Mouse (Mus musculus) activated CD4-positive, CD25-positive, alpha-beta regulatory T cell, adult 9 weeks (primary cell): Measurements from ENCODE around the gene Smdt1. TPM values are rescaled to one million over a fixed set of nuclear protein-coding genes. Genes with fewer than 3 reads are reported as not detected.

ENCODE experiments used
- polyA plus RNA-seq: library from polyadenylated mRNA; unstranded; fragments of 100-300 nt; shearing (Covaris generic); gene quantifications from one replicate; pipeline ENCODE4 v1.2.1, GENCODE M21; 2017

The Smdt1 gene
- 231 TPM for polyA plus RNA-seq

GRCm38 (mm10) chr15:82338593-82339112 is at the start of gene Smdt1, which contains the start of the genes Naga and Pheta2:
TSS of gene Smdt1 (plus strand) at chr15:82338959.
TSS of gene Naga (minus strand) at chr15:82338925.
TSS of gene Pheta2 (plus strand) at chr15:82338942.

DNA sequence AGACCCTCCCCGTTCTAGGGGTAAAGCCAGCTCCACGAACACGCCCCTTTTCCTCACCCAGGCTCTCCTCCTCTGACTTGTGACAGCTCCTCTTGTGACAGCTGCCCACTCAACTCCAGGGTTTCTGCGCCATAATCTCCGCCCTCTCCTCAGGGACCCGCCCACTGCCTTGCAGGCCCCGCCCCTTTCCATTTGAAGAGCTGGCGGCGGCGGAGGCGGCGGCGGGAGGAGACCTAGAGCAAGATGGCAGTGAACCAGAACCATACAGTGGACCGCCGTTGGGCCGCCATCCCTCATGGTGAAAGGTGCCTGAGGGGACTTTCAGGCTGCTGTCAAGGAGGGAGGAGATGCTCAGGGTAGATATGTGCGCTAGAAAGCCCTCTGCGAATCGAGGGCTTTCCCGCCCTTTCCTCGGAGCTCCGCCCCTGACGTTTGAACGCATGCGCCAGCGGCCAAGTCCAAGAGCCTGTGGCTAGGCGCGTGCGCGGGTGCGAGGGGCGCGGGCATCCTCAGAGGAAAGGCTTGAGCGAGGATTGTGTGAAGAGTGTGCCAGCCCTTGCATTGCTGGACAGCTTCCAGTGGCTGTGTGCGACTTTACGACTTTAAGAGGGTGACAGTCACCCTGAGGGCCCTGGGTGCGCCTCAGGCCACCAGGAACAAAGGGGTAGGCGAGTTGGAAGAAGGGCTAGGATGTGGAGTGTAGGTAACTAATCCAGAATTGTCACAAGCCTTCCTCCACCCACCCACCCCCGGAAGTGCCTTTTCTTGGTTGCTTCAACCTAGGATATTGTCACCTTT is 39.8 kb upstream of the Smdt1 start, which contains the start of gene Wbp2nl:
TSS of gene Wbp2nl (plus strand) at position 191 of the 798 bp plus-strand sequence.

GRCm38 (mm10) chr15:82354126-82354945 is 15.6 kb downstream of the Smdt1 start, which contains the start of gene Ndufa6:
TSS of gene Ndufa6 (minus strand) at chr15:82354322.

GRCm38 (mm10) chr15:82379871-82380713 is 41.3 kb downstream of the Smdt1 start, which contains the start of gene Cyp2d22:
TSS of gene Cyp2d22 (minus strand) at chr15:82380260.

DNA sequence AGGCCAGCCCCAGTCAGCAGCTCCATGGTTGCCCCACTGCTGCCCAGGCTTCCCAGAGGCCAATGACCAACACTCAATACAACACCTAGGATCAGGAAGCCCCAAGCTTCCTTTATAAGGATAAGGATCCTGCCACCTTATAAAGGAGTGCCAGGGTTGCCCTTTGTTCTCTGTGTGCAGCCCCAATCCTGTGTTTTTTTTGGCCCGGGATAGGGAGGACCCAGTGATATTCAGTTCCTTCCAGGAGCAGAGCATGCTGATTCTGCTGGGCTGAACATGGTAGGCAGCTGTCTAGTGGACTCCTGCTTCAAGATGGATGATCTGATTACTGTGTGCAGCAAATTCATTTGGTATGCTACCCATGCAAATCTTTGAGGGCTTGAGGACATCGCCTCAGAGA is 55.2 kb downstream of the Smdt1 start, which contains the start of gene Cyp2d11:
TSS of gene Cyp2d11 (minus strand) at position 101 of the 400 bp plus-strand sequence.

Other genes starting within 250 kb of the Smdt1 start
- 32.2 TPM for gene Ccdc134, start 211.0 kb upstream of the Smdt1 start, polyA plus RNA-seq
- gene Srebf2, start 191.8 kb upstream of the Smdt1 start, polyA plus RNA-seq = 169 TPM
- not detected for gene Shisa8, start 126.1 kb upstream of the Smdt1 start, polyA plus RNA-seq
- 2.2 TPM for gene Tnfrsf13c, start 114.6 kb upstream of the Smdt1 start, polyA plus RNA-seq
- 5.3 TPM for gene Cenpm, start 94.2 kb upstream of the Smdt1 start, polyA plus RNA-seq
- gene 1500009C09Rik, start 86.6 kb upstream of the Smdt1 start, polyA plus RNA-seq = not detected
- not detected for gene Sept3, start 64.1 kb upstream of the Smdt1 start, polyA plus RNA-seq
- not detected for gene Wbp2nl, start 40.0 kb upstream of the Smdt1 start, polyA plus RNA-seq
- 60.5 TPM for gene Naga, start within 50 bp of the Smdt1 start, polyA plus RNA-seq
- gene Pheta2, start within 50 bp of the Smdt1 start, polyA plus RNA-seq = 5.0 TPM
- 359 TPM for gene Ndufa6, start 15.4 kb downstream of the Smdt1 start, polyA plus RNA-seq
- 7.4 TPM for gene Cyp2d22, start 41.3 kb downstream of the Smdt1 start, polyA plus RNA-seq
- not detected for gene Cyp2d11, start 55.1 kb downstream of the Smdt1 start, polyA plus RNA-seq
- not detected for gene Cyp2d10, start 68.2 kb downstream of the Smdt1 start, polyA plus RNA-seq
- gene Cyp2d9, start 94.5 kb downstream of the Smdt1 start, polyA plus RNA-seq = not detected
- not detected for gene Cyp2d12, start 216.1 kb downstream of the Smdt1 start, polyA plus RNA-seq